Mouse (Mus musculus): ENCODE results near the gene Anks1.

- TF ChIP-seq CTCF (IDR thresholded peaks at IDR 0.05; ENCODE audit: low read depth, low read length): no peak
- TF ChIP-seq TAL1 (conservative IDR thresholded peaks at IDR 0.05; ENCODE audit: low read depth, low read length): no peak
- no peak for TF ChIP-seq POLR2AphosphoS5 (IDR thresholded peaks at IDR 0.05; ENCODE audit: insufficient replicate concordance, low read depth, low read length)
Measured at GRCm38 (mm10) chr17:27938121-27938754, 29.1 kb downstream of the Anks1 start.
